12 mouse cellular contexts compared by ENCODE assay signal in genomic region chr9:69288586-69288985, GRCm38 (mm10).
DNase-seq lines count a peak whose midpoint lies in the region; ATAC-seq and TF ChIP-seq lines count a peak whose summit lies in the region.
"Had no signal": no experiment of that assay in that cellular context is flagged by ENCODE, and none has a peak within 500 bp of the region (broad histone marks: within the 10 kb centered on the region; RNA-seq: fewer than 3 reads in every experiment).

No protein-coding gene starts in this region.

- H3K27ac ChIP-seq in heart, embryonic 14.5 days (replicated peaks in 1 of 2; ENCODE audit: control insufficient read depth in 1 of 2, insufficient read depth in 1 of 2, low read depth in 2 of 2, low read length in 2 of 2), result no peak overlapping the region
- peak overlapping the region; percentile 97 for H3K27ac ChIP-seq in liver, adult 2 months (replicated peaks; ENCODE audit: insufficient read depth, low read depth, low read length)
- H3K27ac ChIP-seq in liver, embryonic 11.5 days (ENCODE audit: low read depth, low read length), result no peak overlapping the region
- no peak overlapping the region for H3K27ac ChIP-seq in ES-Bruce4 (ENCODE audit: insufficient read depth, low read length)
- H3K27ac ChIP-seq in embryonic facial prominence, embryonic 11.5 days (replicated peaks; ENCODE audit: low read depth, low read length), result no peak overlapping the region
- H3K27ac ChIP-seq: liver, embryonic 14.5 days had no signal

- intact Hi-C loops in heart, postnatal 25 days (cut with DNase I), result no loop called here

- peaks cover 18% of the 10 kb centered on the region for H3K79me2 ChIP-seq in liver, adult 2 months (ENCODE audit: control insufficient read depth, insufficient read depth, low read length)

- H3K36me3 ChIP-seq in heart, embryonic 14.5 days (ENCODE audit: control insufficient read depth, insufficient read depth, low read length), result no peaks in the 10 kb centered on the region
- H3K36me3 ChIP-seq in liver, adult 2 months (ENCODE audit: control insufficient read depth, insufficient read depth, low read length), result no peaks in the 10 kb centered on the region
- no peaks in the 10 kb centered on the region for H3K36me3 ChIP-seq in liver, embryonic 11.5 days (ENCODE audit: control insufficient read depth, insufficient read depth, low read length)
- H3K36me3 ChIP-seq in ES-Bruce4 (ENCODE audit: control insufficient read depth, insufficient read depth, low read length, poor library complexity, severe bottlenecking), result no peaks in the 10 kb centered on the region
- H3K36me3 ChIP-seq in embryonic facial prominence, embryonic 11.5 days (replicated peaks; ENCODE audit: control insufficient read depth, insufficient read depth, low read depth, low read length), result no peaks in the 10 kb centered on the region
- H3K36me3 ChIP-seq: hindbrain, embryonic 10.5 days had no signal

- TF ChIP-seq EP300 in ES-Bruce4 (IDR thresholded peaks at IDR 0.05; ENCODE audit: insufficient read depth, low read depth, low read length), result no peak

- no peak for ATAC-seq in heart, embryonic 14.5 days (ENCODE audit: insufficient number of reproducible peaks, insufficient read depth, low FRiP score, low read depth)
- no peak for ATAC-seq in liver, embryonic 11.5 days (replicated peaks; ENCODE audit: low FRiP score)
- ATAC-seq in embryonic facial prominence, embryonic 11.5 days (replicated peaks; ENCODE audit: insufficient number of reproducible peaks, low FRiP score, low TSS enrichment, low read depth), result no peak

- 50% methylated on average over 5 of the region's 5 CpGs for WGBS in heart, embryonic 14.5 days
- WGBS in liver, adult 2 months, result 37% methylated on average over 5 of the region's 5 CpGs
- 47% methylated on average over 5 of the region's 5 CpGs for WGBS in liver, embryonic 11.5 days
- WGBS in embryonic facial prominence, embryonic 11.5 days, result 28% methylated on average over 5 of the region's 5 CpGs

- no peak overlapping the region for H3K4me3 ChIP-seq in heart, embryonic 14.5 days (ENCODE audit: control insufficient read depth in 1 of 2, insufficient read depth in 1 of 2, low read depth in 1 of 2, low read length in 2 of 2)
- H3K4me3 ChIP-seq in liver, adult 2 months (ENCODE audit: insufficient read depth, low read depth, low read length), result peak overlapping the region; percentile 80; the same call in 1 of the 2 replicates
- H3K4me3 ChIP-seq in liver, embryonic 11.5 days (ENCODE audit: low read depth, low read length), result no peak overlapping the region
- H3K4me3 ChIP-seq in ES-Bruce4 (ENCODE audit: low read depth, low read length), result no peak overlapping the region
- no peak overlapping the region for H3K4me3 ChIP-seq in embryonic facial prominence, embryonic 11.5 days (ENCODE audit: low read depth, low read length)

- no peaks in the 10 kb centered on the region for H3K9me3 ChIP-seq in heart, embryonic 14.5 days (ENCODE audit: control insufficient read depth, low read length)
- no peaks in the 10 kb centered on the region for H3K9me3 ChIP-seq in liver, embryonic 11.5 days (ENCODE audit: control insufficient read depth, low read length)
- H3K9me3 ChIP-seq in ES-Bruce4 (replicated peaks; ENCODE audit: control insufficient read depth, insufficient read depth, low read length, poor library complexity, severe bottlenecking), result no peaks in the 10 kb centered on the region
- no peaks in the 10 kb centered on the region for H3K9me3 ChIP-seq in embryonic facial prominence, embryonic 11.5 days (replicated peaks; ENCODE audit: control insufficient read depth, low read length)
- H3K9me3 ChIP-seq: hindbrain, embryonic 10.5 days had no signal

- peaks cover 18% of the 10 kb centered on the region for H3K27me3 ChIP-seq in heart, embryonic 14.5 days (ENCODE audit: control insufficient read depth, insufficient read depth, low read length)
- no peaks in the 10 kb centered on the region for H3K27me3 ChIP-seq in liver, adult 2 months (ENCODE audit: control insufficient read depth, insufficient read depth, low read length)
- peaks cover 44% of the 10 kb centered on the region for H3K27me3 ChIP-seq in liver, embryonic 11.5 days (replicated peaks; ENCODE audit: control insufficient read depth, insufficient read depth, low read length)
- peaks cover 2% of the 10 kb centered on the region; the same call in 1 of the 2 replicates for H3K27me3 ChIP-seq in ES-Bruce4 (ENCODE audit: control insufficient read depth, insufficient read depth, low read length, poor library complexity, severe bottlenecking)
- no peaks in the 10 kb centered on the region for H3K27me3 ChIP-seq in embryonic facial prominence, embryonic 11.5 days (ENCODE audit: control insufficient read depth, insufficient read depth, low read length)

- no peak for TF ChIP-seq POLR2A in liver, adult 2 months (IDR thresholded peaks at IDR 0.05; ENCODE audit: extremely low read depth, insufficient read depth, low read length)
- no peak for TF ChIP-seq POLR2A in ES-Bruce4 (IDR thresholded peaks at IDR 0.05; ENCODE audit: insufficient read depth, low read length)

- no peak for TF ChIP-seq CTCF in liver, adult 2 months (IDR thresholded peaks at IDR 0.05; ENCODE audit: low read depth, low read length)
- TF ChIP-seq CTCF in ES-Bruce4 (IDR thresholded peaks at IDR 0.05; ENCODE audit: low read depth, low read length), result no peak

- peaks cover 3 to 12% of the 10 kb centered on the region in 2 experiments for H3K4me1 ChIP-seq in heart, embryonic 14.5 days (ENCODE audit: control insufficient read depth in 2 of 2, insufficient read depth in 2 of 2, low read length in 2 of 2)
- H3K4me1 ChIP-seq in liver, adult 2 months (ENCODE audit: control insufficient read depth, insufficient read depth, low read length), result peaks cover 26% of the 10 kb centered on the region
- no peaks in the 10 kb centered on the region; the same call in 1 of the 2 replicates for H3K4me1 ChIP-seq in liver, embryonic 11.5 days (replicated peaks; ENCODE audit: control insufficient read depth, insufficient read depth, low read length)
- no peaks in the 10 kb centered on the region for H3K4me1 ChIP-seq in ES-Bruce4 (ENCODE audit: control insufficient read depth, insufficient read depth, low read length)
- H3K4me1 ChIP-seq in embryonic facial prominence, embryonic 11.5 days (ENCODE audit: control insufficient read depth, insufficient read depth, low read length), result peaks cover 4% of the 10 kb centered on the region; the same call in 1 of the 2 replicates

- DNase-seq in heart, postnatal 25 days (ENCODE audit: low spot score), result no peak
- no peak for DNase-seq in liver, adult 2 months (ENCODE audit: extremely low read depth, low read depth, low spot score)
- DNase-seq in liver, embryonic 11.5 days (ENCODE audit: low spot score), result no peak
- peak; percentile 76 for DNase-seq in embryonic facial prominence, embryonic 11.5 days (ENCODE audit: low spot score)
- no peak for DNase-seq in thymus, postnatal 10 days (ENCODE audit: low spot score in 2 of 2)
- DNase-seq: cerebellum, postnatal 25 days; kidney, adult 18-20 months; right cerebral cortex, postnatal 25 days had no signal

- peak overlapping the region; percentile 91; the same call in 1 of the 2 replicates for H3K4me2 ChIP-seq in heart, embryonic 14.5 days (ENCODE audit: low read length)
- H3K4me2 ChIP-seq in liver, embryonic 11.5 days, result no peak overlapping the region; the same call in 1 of the 2 replicates
- H3K4me2 ChIP-seq in embryonic facial prominence, embryonic 11.5 days (ENCODE audit: low read depth, low read length), result no peak overlapping the region

- no peak overlapping the region for H3K9ac ChIP-seq in heart, embryonic 14.5 days (ENCODE audit: low read length)
- H3K9ac ChIP-seq in liver, adult 2 months (ENCODE audit: low read depth, low read length), result peak overlapping the region; percentile 50; the same call in 1 of the 2 replicates
- no peak overlapping the region for H3K9ac ChIP-seq in liver, embryonic 11.5 days (ENCODE audit: low read depth, low read length)
- peak overlapping the region; percentile 76; the same call in 1 of the 2 replicates for H3K9ac ChIP-seq in ES-Bruce4 (ENCODE audit: low read depth, poor library complexity, severe bottlenecking)
- no peak overlapping the region for H3K9ac ChIP-seq in embryonic facial prominence, embryonic 11.5 days (replicated peaks; ENCODE audit: low read length)
- H3K9ac ChIP-seq: liver, embryonic 14.5 days had no signal

Comparison
In these comparisons a context has a peak if more than half of its experiments do, and no peak if none do; other contexts are left out.
1. H3K9ac ChIP-seq: peak in liver, adult 2 months (single experiment) and ES-Bruce4 (single experiment); none in heart, embryonic 14.5 days (single experiment), liver, embryonic 11.5 days (single experiment) and embryonic facial prominence, embryonic 11.5 days (single experiment).